Mouse (Mus musculus): ENCODE data around the gene Tinf2. TPM values are rescaled to one million over a fixed set of nuclear protein-coding genes. Genes with fewer than 3 reads are reported as not detected.
A peak's percentile ranks its signal among the peaks of the same experiment; 100 is the strongest.

Tinf2 gene
- polyA plus RNA-seq, 1 experiment from 2014 or later = 17.5 TPM

- WGBS = 37% methylated on average over 8 of the region's 8 CpGs
- Histone ChIP-seq H3K27me3 (ENCODE audit: control insufficient read depth, insufficient read depth, low read length) (no peaks in the 10 kb centered on the region), H3K36me3 (ENCODE audit: control insufficient read depth, insufficient read depth, low read length) (no peaks in the 10 kb centered on the region), H3K4me2 (replicated peaks; ENCODE audit: low read depth) (no peak overlapping the region), H3K9ac (ENCODE audit: low read length) (no peak overlapping the region), H3K4me3 (ENCODE audit: low read depth, low read length) (no peak overlapping the region), H3K4me1 (replicated peaks; ENCODE audit: control insufficient read depth, insufficient read depth) (no peaks in the 10 kb centered on the region), H3K27ac (replicated peaks) (0 out of 2 replicates have a peak overlapping the region, but pooled peaks have one; percentile 24), H3K9me3 (ENCODE audit: control insufficient read depth, low read length) (no peaks in the 10 kb centered on the region)
- ATAC-seq (ENCODE audit: low FRiP score, low TSS enrichment) = peak; percentile 13; the same call in 1 of the 2 replicates
- DNase-seq (ENCODE audit: low spot score) = peak; percentile 57
- TF ChIP-seq CTCF (IDR thresholded peaks at IDR 0.05; ENCODE audit: low read depth) = no peak
- no peak for TF ChIP-seq EP300 (optimal IDR thresholded peaks at IDR 0.05)
Observed at GRCm38 (mm10) chr14:55724411-55724871, 42.8 kb upstream of the Tinf2 start.

- peaks cover 7% of the 10 kb centered on the region; the same call in 1 of the 2 replicates for H3K36me3 ChIP-seq (ENCODE audit: control insufficient read depth, insufficient read depth, low read length)
- TF ChIP-seq CTCF (IDR thresholded peaks at IDR 0.05; ENCODE audit: low read depth) = no peak
- no peak overlapping the region for H3K9ac ChIP-seq (ENCODE audit: low read length)
- H3K9me3 ChIP-seq (ENCODE audit: control insufficient read depth, low read length) = no peaks in the 10 kb centered on the region
- no peak for ATAC-seq (ENCODE audit: low FRiP score, low TSS enrichment)
- WGBS = 92% methylated on average over 7 of the region's 7 CpGs
- no peak overlapping the region for H3K4me2 ChIP-seq (replicated peaks; ENCODE audit: low read depth)
- H3K27ac ChIP-seq (replicated peaks) = no peak overlapping the region
- no peaks in the 10 kb centered on the region for H3K4me1 ChIP-seq (replicated peaks; ENCODE audit: control insufficient read depth, insufficient read depth)
- no peaks in the 10 kb centered on the region for H3K27me3 ChIP-seq (ENCODE audit: control insufficient read depth, insufficient read depth, low read length)
- no peak overlapping the region for H3K4me3 ChIP-seq (ENCODE audit: low read depth, low read length)
- DNase-seq (ENCODE audit: low spot score) = no peak
Observed at GRCm38 (mm10) chr14:55723433-55723832, 41.8 kb upstream of the Tinf2 start.

GRCm38 (mm10) chr14:55722438-55722945 lies 40.9 kb upstream of the Tinf2 start:
- no peak for ATAC-seq (ENCODE audit: low FRiP score, low TSS enrichment)
- DNase-seq (ENCODE audit: low spot score) = no peak
- Histone ChIP-seq H3K36me3 (ENCODE audit: control insufficient read depth, insufficient read depth, low read length) (peaks cover 8% of the 10 kb centered on the region; the same call in 1 of the 2 replicates), H3K4me2 (replicated peaks; ENCODE audit: low read depth) (peak overlapping the region; percentile 70), H3K4me3 (ENCODE audit: low read depth, low read length) (peak overlapping the region; percentile 81), H3K9me3 (ENCODE audit: control insufficient read depth, low read length) (no peaks in the 10 kb centered on the region), H3K27ac (replicated peaks) (no peak overlapping the region), H3K4me1 (replicated peaks; ENCODE audit: control insufficient read depth, insufficient read depth) (no peaks in the 10 kb centered on the region), H3K9ac (ENCODE audit: low read length) (peak overlapping the region; percentile 82; the same call in 1 of the 2 replicates), H3K27me3 (ENCODE audit: control insufficient read depth, insufficient read depth, low read length) (no peaks in the 10 kb centered on the region)
- 52% methylated on average over 8 of the region's 8 CpGs for WGBS
- TF ChIP-seq CTCF (IDR thresholded peaks at IDR 0.05; ENCODE audit: low read depth) (no peak), EP300 (optimal IDR thresholded peaks at IDR 0.05) (no peak)

- H3K4me1 ChIP-seq (replicated peaks; ENCODE audit: control insufficient read depth, insufficient read depth) = no peaks in the 10 kb centered on the region
- peak within 1 kb of the TSS; percentile 70 for H3K4me2 ChIP-seq (replicated peaks; ENCODE audit: low read depth)
- WGBS = under 1% methylated on average over 47 of the region's 50 CpGs
- peak within 1 kb of the TSS; percentile 81 for H3K4me3 ChIP-seq (ENCODE audit: low read depth, low read length)
- peak within 1 kb of the TSS; percentile 82 for H3K9ac ChIP-seq (ENCODE audit: low read length)
- H3K27me3 ChIP-seq (ENCODE audit: control insufficient read depth, insufficient read depth, low read length) = no peaks in the 10 kb centered on the region
- H3K27ac ChIP-seq (replicated peaks) = peak within 1 kb of the TSS; percentile 92
- peak; percentile 97 for TF ChIP-seq CTCF (IDR thresholded peaks at IDR 0.05; ENCODE audit: low read depth)
- TF ChIP-seq EP300 (optimal IDR thresholded peaks at IDR 0.05) = no peak
- H3K36me3 ChIP-seq (ENCODE audit: control insufficient read depth, insufficient read depth, low read length) = peaks cover 8% of the 10 kb centered on the region; the same call in 1 of the 2 replicates
- ATAC-seq (ENCODE audit: low FRiP score, low TSS enrichment) = peak; percentile 95
- H3K9me3 ChIP-seq (ENCODE audit: control insufficient read depth, low read length) = no peaks in the 10 kb centered on the region
- peak; percentile 97 for DNase-seq (ENCODE audit: low spot score)
Observed at GRCm38 (mm10) chr14:55721700-55722437, 40.2 kb upstream of the Tinf2 start, which contains the start of gene Rabggta. Gene Rabggta (minus strand): TSS chr14:55722263.

- DNase-seq (ENCODE audit: low spot score) (no peak), ATAC-seq (ENCODE audit: low FRiP score, low TSS enrichment) (no peak)
- WGBS = 72% methylated on average over 6 of the region's 6 CpGs
- peak overlapping the region; percentile 81 for H3K4me3 ChIP-seq (ENCODE audit: low read depth, low read length)
- peak overlapping the region; percentile 70 for H3K4me2 ChIP-seq (replicated peaks; ENCODE audit: low read depth)
- H3K4me1 ChIP-seq (replicated peaks; ENCODE audit: control insufficient read depth, insufficient read depth) = no peaks in the 10 kb centered on the region
- H3K36me3 ChIP-seq (ENCODE audit: control insufficient read depth, insufficient read depth, low read length) = peaks cover 10% of the 10 kb centered on the region; the same call in 1 of the 2 replicates
- peak overlapping the region; percentile 92; the same call in 1 of the 2 replicates for H3K27ac ChIP-seq (replicated peaks)
- H3K9me3 ChIP-seq (ENCODE audit: control insufficient read depth, low read length) = no peaks in the 10 kb centered on the region
- peak overlapping the region; percentile 82 for H3K9ac ChIP-seq (ENCODE audit: low read length)
- no peaks in the 10 kb centered on the region for H3K27me3 ChIP-seq (ENCODE audit: control insufficient read depth, insufficient read depth, low read length)
- TF ChIP-seq CTCF (IDR thresholded peaks at IDR 0.05; ENCODE audit: low read depth) (no peak), EP300 (optimal IDR thresholded peaks at IDR 0.05) (no peak)
Observed at GRCm38 (mm10) chr14:55721076-55721475, 39.5 kb upstream of the Tinf2 start.

GRCm38 (mm10) chr14:55720666-55721065 lies 39.0 kb upstream of the Tinf2 start:
- Histone ChIP-seq H3K36me3 (ENCODE audit: control insufficient read depth, insufficient read depth, low read length) (peaks cover 11% of the 10 kb centered on the region; the same call in 1 of the 2 replicates), H3K9ac (ENCODE audit: low read length) (no peak overlapping the region), H3K27ac (replicated peaks) (no peak overlapping the region), H3K4me1 (replicated peaks; ENCODE audit: control insufficient read depth, insufficient read depth) (no peaks in the 10 kb centered on the region), H3K4me2 (replicated peaks; ENCODE audit: low read depth) (no peak overlapping the region), H3K27me3 (ENCODE audit: control insufficient read depth, insufficient read depth, low read length) (no peaks in the 10 kb centered on the region), H3K4me3 (ENCODE audit: low read depth, low read length) (0 out of 2 replicates have a peak overlapping the region, but pooled peaks have one; percentile 81), H3K9me3 (ENCODE audit: control insufficient read depth, low read length) (no peaks in the 10 kb centered on the region)
- TF ChIP-seq CTCF (IDR thresholded peaks at IDR 0.05; ENCODE audit: low read depth) (no peak), EP300 (optimal IDR thresholded peaks at IDR 0.05) (no peak)
- ATAC-seq (ENCODE audit: low FRiP score, low TSS enrichment) (no peak), DNase-seq (ENCODE audit: low spot score) (no peak)
- 92% methylated on average over 12 of the region's 12 CpGs for WGBS
